Mouse (Mus musculus) layer of hippocampus, postnatal 25 days (tissue): ENCODE measurements around the gene Frmpd4. TPM values are rescaled to one million over a fixed set of nuclear protein-coding genes. Genes with fewer than 3 reads are reported as not detected.

Experiments
- DNase-seq, 2 experiments: peaks; one replicate each; pipeline ENCODE4 v3.0.0; 2022; ENCODE audit warnings: mixed read lengths in 2 of 2, low spot score in 1 of 2; ENCODE audit errors: extremely low spot score in 1 of 2
- total RNA-seq, 2 experiments: library from RNA; stranded (reverse); gene quantifications; 2 replicates each; pipeline ENCODE4 v1.2.3; 2021

Gene Frmpd4
- total RNA-seq, 2 experiments from 2014 or later: 46.7 to 48.3 TPM

DNA sequence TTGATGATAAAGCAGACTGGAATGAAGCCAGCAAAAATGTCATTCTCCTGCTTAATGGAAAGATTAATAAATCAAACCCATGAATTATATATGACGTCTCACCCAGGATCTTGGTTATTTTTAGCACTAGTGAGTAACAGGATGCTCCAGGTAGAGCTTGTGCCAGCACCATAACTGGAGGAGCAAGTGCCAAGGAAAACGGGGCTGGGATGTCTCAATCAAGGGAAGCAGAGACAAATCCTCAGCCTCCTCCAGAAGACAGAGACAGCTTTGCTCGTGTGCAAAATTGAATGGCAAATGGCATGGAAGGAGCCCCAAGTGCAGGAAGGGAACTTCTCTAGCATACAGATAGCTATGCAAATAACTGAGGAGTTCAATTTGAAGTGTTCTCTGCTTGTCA is 418.2 kb downstream of the Frmpd4 start:
- DNase-seq: no peak

DNA sequence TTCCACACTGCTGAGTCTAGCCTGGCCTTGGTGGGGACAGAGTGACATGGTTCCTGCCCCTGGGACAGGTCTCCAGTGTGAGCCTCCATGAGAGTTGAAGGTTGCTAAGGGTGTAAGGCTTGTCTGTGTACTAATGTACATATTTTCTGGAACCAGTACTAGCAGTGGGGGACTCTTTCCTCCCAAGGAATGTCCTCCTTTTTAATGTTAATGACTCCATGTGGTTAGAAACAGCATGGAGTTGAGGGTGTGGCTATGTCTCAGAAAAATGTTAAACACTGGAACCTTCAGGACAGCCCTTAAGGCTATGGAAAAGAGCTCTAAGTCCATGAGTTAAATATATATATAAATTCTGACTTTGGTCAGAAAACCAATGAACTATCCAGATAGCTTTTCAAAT is 436.0 kb downstream of the Frmpd4 start:
- DNase-seq: no peak

DNA sequence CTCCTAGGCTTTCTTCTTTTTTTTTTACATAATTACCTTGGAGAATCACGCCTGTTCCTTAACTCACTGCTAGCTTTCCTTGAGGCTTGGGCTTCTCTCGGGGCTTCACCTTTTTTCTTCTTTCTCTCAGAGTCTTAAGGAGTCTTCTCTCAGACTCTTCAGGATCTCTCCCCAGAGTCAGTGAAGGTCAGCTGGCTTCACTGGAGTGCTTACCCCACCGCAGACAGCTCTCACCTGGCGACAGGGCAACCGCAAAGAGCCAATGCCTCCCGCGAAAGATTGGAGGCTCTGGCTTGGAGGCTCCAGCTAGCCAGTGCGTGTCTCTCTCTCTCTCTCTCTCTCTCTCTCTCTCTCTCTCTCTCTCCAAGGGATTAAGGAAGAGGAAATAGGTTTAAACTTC is 453.0 kb downstream of the Frmpd4 start:
- no peak for DNase-seq

DNA sequence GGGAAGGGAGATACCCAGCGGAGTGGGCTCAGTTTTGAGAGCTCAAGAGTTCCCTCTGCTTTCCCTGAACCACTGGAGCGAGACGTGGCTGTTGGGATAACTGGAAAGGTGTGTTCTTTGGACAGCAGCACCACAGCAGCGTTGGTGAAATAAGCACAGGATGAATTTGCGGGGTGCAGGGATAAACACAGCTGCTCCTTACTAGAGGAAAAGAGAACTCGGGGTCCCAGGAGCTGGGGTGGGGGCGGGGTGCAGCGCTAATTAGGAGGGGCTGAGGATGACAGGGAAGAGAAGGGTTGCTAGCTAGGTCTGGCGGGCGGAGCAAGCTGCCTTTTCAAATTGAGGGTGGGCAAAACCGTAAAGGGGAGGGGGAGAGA is 453.5 kb downstream of the Frmpd4 start:
- DNase-seq: no peak

- DNase-seq: peak; percentile 15 to 32
These were observed 454.0 kb downstream of the Frmpd4 start for GRCm38 (mm10) chrX:168122806-168123588.

DNA sequence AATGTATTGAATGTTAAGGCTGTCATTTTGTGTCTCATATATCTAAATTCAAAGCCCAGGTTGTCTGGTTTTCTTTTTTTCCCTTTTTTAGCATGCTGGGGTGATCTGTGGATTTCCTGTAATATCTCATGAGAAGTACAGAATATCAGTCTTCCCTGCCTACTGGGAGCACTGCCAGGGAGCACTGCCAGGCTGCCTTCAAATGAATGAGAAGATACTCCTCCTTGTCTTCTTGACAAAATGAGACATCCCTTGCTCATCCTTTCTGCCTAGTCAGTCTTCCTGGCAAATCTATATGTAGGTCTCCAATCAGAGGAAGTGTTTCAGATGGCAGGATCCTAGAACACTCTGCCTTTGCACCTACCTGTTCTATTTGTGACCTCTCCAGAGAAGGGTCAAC is 535.4 kb downstream of the Frmpd4 start:
- DNase-seq: no peak

DNA sequence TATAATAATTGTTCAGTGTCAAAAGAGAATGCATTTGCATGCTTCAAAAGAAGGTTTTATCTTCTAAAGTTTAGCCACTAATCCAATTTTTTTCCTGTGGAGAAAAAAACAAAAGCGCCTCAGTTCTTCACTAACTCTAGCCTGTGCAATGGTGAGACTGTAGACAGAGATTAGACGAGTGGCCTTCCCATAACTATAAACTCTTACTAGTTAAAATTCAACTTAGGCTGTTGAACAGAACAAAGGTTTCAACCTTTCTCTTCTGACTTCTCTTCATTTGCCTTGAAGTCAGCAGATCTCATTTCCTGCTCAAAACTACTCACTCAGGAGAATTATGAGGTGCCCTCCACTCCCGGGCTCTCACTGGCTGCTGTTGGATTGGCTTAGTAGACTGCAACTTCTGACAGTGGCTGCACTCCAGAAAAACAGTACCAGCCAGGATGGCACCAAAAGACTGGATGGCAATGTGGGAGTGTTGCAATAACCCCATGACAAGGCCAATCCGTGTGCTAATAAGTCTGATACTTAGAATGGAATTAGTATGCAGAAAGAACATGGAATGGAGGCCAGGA is 556.4 kb downstream of the Frmpd4 start:
- DNase-seq: no peak

DNA sequence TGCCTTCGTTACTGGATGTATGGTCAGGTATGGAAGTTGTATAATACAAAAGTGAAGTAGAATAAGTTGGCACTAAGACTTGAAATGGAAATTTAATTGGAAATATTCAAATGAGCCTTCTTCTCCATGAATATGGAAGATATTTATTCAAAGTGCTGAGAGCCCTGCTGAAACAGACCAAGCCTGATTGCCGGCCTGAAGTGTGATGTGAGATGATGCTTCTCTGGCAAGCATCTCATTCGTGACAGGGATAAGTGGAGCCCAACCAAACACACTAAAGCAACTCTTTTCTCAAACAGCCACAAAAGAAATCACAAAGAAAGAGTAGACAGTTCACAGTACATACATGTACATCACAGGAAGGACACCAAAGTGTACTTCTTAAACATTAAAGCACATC is 559.2 kb downstream of the Frmpd4 start:
- DNase-seq: no peak

DNA sequence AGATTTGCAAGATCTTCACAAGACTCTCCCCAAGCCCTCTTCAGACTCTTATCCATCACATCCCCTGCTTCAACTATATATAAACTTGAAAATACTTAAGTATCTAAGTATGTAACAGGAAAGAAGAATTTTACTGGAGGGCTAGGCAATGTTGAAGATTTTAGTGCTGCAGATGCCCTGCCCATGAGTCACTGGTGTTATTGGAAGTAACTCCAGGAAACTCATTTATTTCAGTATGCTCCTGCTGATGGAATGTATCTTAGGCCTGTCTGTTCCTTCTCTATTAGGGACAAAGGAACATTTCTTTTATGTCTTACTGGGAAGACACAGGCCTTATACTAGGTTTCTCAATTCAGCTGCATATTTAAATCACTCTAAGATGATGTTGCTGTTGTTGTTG is 592.2 kb downstream of the Frmpd4 start:
- DNase-seq: no peak

DNA sequence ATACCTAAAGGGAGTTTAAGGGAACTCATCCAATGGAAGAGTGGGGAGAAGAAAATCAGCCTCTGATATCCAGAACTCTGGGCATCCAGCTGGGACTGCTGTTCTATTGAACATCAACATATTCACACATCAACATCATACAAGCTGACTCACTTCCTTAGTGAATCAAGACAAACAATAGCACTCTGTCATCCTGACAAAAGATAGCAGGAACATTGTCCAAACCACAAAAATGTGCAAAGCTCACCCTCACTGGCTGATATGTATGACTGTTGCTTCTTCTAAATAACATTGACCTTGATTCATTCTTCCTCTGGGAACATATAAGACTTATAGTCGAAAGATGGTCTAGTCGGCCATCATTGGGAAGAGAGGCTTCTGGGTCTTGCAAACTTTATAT is 625.8 kb downstream of the Frmpd4 start:
- no peak for DNase-seq

- DNase-seq: no peak
These were observed 667.5 kb downstream of the Frmpd4 start for GRCm38 (mm10) chrX:167909483-167909882.

GRCm38 (mm10) chrX:167901046-167901445 is 676.0 kb downstream of the Frmpd4 start:
- no peak for DNase-seq

GRCm38 (mm10) chrX:167854821-167855220 is 722.2 kb downstream of the Frmpd4 start:
- DNase-seq: no peak

GRCm38 (mm10) chrX:167832543-167832942 is 744.5 kb downstream of the Frmpd4 start:
- no peak for DNase-seq

DNA sequence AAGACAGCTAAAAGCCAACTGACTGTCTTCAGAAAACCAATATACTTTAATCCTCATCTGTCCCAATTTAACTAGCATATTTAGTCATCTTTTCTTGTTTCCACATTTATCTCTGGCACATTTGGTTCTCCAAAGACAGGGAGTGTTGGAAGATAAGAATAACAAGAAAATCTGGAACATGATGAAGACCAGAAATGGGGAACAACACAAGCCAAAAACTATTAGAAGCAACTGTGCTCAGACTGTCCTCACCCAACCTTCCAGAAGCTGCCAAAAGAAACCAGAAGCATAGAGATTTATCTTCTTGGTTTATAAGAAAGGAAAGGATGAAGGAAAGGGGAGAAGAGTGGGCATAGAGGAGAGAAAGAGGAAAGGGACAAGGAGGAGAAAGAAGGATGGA is 748.6 kb downstream of the Frmpd4 start:
- no peak for DNase-seq

DNA sequence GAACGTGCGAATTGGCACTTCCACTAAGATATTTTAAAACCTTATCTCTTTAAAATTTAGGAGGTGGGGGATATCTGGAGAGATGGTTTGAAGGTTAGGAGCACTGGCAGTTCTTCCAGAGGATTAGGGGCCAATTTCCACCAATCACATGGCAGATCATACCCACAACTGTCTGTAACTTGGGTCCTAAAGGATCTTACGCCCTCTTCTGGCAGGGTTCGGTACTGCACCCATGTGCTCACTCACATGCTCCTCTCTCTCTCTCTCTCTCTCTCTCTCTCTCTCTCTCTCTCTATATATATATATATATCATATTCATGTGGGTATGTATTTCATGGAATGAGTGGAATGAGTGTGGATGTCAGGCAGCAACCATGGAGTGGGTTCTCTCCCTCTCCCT is 759.7 kb downstream of the Frmpd4 start:
- peak in 1 of 2 experiments; percentile 6 for DNase-seq

GRCm38 (mm10) chrX:167810120-167810519 is 766.9 kb downstream of the Frmpd4 start:
- no peak for DNase-seq

- no peak for DNase-seq
These were observed 768.5 kb downstream of the Frmpd4 start for GRCm38 (mm10) chrX:167808572-167808971.

DNA sequence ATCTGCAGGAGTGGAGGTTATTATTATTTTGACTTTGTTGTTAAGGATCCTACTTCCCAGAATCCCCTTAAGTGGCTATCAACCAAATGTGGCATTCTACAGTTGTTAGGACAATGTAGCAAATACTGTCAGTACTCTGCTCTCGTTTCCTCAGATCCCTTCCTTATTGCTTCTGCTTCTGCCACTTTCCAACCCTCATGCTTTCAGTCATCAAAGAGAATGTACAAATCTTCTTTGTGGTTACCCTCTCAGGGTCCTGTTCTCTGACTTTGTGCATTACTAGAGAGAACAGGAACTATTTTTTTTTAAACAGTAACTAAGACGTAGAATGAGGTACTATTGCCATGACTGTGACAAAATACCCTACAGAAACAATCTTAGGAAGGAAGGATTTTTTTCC is 788.3 kb downstream of the Frmpd4 start:
- no peak for DNase-seq

DNA sequence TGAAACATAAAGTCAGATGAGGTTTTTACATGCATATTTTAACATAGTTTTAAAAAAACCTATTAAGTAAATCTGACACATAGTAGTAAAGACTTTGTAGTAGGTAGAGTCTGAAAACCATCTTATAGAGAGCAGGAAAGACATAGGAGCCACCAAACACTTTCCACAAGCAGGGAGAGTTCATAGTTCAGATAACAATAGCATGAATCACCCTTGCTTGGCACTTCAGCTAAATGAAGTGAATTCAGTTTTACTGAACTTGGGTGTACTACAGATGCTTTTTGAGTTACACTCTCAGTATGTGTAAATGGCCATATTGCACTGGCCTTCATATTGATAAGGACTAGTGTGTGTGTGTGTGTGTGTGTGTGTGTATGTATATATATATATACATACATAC is 793.5 kb downstream of the Frmpd4 start:
- DNase-seq: no peak

DNA sequence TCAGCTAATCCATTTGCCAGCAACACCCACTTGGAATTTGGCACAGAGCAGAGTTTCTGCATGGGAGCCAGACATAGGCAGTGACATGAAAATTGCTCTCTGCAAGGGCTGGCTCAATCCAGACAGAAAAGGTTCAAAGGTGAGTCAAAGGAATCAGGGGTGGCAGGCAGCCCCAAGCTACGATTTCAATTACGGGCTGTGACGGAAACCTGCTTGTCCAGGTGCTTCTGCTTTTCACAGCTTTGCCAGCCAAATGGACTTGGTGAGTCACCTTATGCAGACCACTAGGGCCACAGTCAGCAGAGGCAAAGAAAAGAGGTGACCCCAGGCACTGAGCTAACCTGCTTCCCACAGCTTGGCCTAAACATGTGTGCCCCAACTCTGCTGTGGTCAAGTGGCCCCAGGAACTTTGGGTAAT is 857.5 kb downstream of the Frmpd4 start:
- no peak for DNase-seq

- DNase-seq: no peak
These were observed 857.9 kb downstream of the Frmpd4 start for GRCm38 (mm10) chrX:167719092-167719491.
